Mouse (Mus musculus) heart, postnatal 0 days (tissue): ENCODE data around the gene Ucp3. TPM values are rescaled to one million over a fixed set of nuclear protein-coding genes. Genes with fewer than 3 reads are reported as not detected.
"Not testable (repeated sequence)": the region's sequence is repeated elsewhere in the genome, so short reads cannot be mapped to it uniquely, and the experiment has no call there.

Source experiments
- ATAC-seq: fragments of 200-750 bp; cut with Nextera tagmentation; 2 replicates; pipeline ENCODE4 v1.8.0; 2017; ENCODE audit warnings: low read depth, moderate number of reproducible peaks, moderate library complexity; ENCODE audit not compliant: insufficient read depth
- DNase-seq: peaks from one replicate; pipeline ENCODE4 v3.0.0-alpha.2; 2016; ENCODE audit warnings: low spot score
- H3K27ac ChIP-seq: fragments of 300-500 bp; sonication (generic); 2 replicates; pipeline ENCODE4 v1.5.1; 2014; ENCODE audit warnings: low read depth, mild to moderate bottlenecking
- H3K27me3 ChIP-seq: fragments of 300-500 bp; sonication (generic); 2 replicates; pipeline ENCODE4 v1.6.1; 2014; ENCODE audit warnings: low read length, mixed read lengths; ENCODE audit not compliant: control insufficient read depth, insufficient read depth
- H3K36me3 ChIP-seq: fragments of 300-500 bp; sonication (generic); replicated peaks from 2 replicates; pipeline ENCODE4 v1.6.1; 2014; ENCODE audit warnings: low read length, mixed read lengths; ENCODE audit not compliant: control insufficient read depth, insufficient read depth
- H3K4me1 ChIP-seq: fragments of 300-500 bp; sonication (generic); 2 replicates; pipeline ENCODE4 v1.6.1; 2014; ENCODE audit warnings: antibody characterized with exemption; ENCODE audit not compliant: control insufficient read depth, insufficient read depth
- H3K4me2 ChIP-seq: fragments of 300-500 bp; sonication (generic); 2 replicates; pipeline ENCODE4 v1.6.1; 2014; ENCODE audit warnings: low read depth, mild to moderate bottlenecking, low read length, moderate library complexity
- H3K4me3 ChIP-seq: fragments of 300-500 bp; sonication (generic); 2 replicates; pipeline ENCODE4 v1.5.1; 2014; ENCODE audit warnings: low read depth, low read length
- H3K9ac ChIP-seq: fragments of 300-500 bp; sonication (generic); replicated peaks from 2 replicates; pipeline ENCODE4 v1.6.1; 2014; ENCODE audit warnings: low read depth, low read length, mixed read lengths
- H3K9me3 ChIP-seq: fragments of 300-500 bp; sonication (generic); replicated peaks from 2 replicates; pipeline ENCODE4 v1.6.1; 2016; ENCODE audit warnings: low read length; ENCODE audit not compliant: control insufficient read depth
- CTCF ChIP-seq: IDR thresholded peaks from 2 replicates; pipeline ENCODE4 v1.5.1; 2016; ENCODE audit warnings: antibody characterized with exemption, control low read depth, low read depth
- EP300 ChIP-seq: IDR thresholded peaks from 2 replicates; pipeline ENCODE4 v1.6.1; 2016; ENCODE audit warnings: antibody characterized with exemption, low read depth
- WGBS: fragments of 180-500 bp; shearing (Covaris S2); extraction: QIAGEN DNeasy Blood & Tissue Kit; methylation state at CpG from one replicate; pipeline ENCODE4 v1.1.7; 2014; 5-methylcytosine and 5-hydroxymethylcytosine counted together
- polyA plus RNA-seq: library from polyadenylated mRNA; unstranded; fragments of >200 nt; fragmentation: Nextera tagmentation; extraction: Ambion mirVana; gene quantifications from 2 replicates; pipeline ENCODE4 v1.2.1, GENCODE M21; 2015
- total RNA-seq: library from RNA; depleted of rRNA; stranded (reverse); fragments of >200 nt; gene quantifications from 2 replicates; pipeline ENCODE4 v1.2.3, GENCODE M21; 2014; ENCODE audit warnings: low replicate concordance

Gene Ucp3
- total and polyA plus RNA-seq, 2 experiments from 2014 or later: 15.6 to 17.6 TPM

- no peak overlapping the region for H3K9ac ChIP-seq
These were observed 7.4 kb downstream of the Ucp3 start for GRCm38 (mm10) chr7:100480175-100480574.

DNA sequence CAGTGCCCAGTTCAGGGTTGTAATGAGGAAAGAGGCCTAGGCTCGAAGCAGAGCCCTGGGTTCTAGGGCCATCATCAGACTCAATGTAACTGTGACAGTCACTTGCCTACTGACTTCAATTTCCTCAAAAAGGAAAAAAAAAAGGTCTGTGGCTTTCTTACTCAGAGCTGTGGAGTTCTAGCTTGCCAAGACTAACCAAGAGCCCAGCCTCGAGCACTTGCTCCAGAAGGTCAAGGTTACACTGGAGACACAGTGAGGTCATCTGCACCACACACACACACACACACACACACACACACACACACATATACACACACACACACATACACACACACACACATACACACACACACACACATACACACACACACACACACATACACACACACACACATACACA, 9.3 kb downstream of the Ucp3 start:
- WGBS: 75% methylated on average over 2 of the region's 2 CpGs
- ATAC-seq, H3K9me3 ChIP-seq: not testable (repeated sequence)

More at GRCm38 (mm10) chr7:100480175-100480574, 7.4 kb downstream of the Ucp3 start:
- ATAC-seq (no peak), DNase-seq (no peak)
- Histone ChIP-seq H3K27me3 (no peaks in the 10 kb centered on the region), H3K9me3 (no peaks in the 10 kb centered on the region), H3K36me3 (no peaks in the 10 kb centered on the region), H3K27ac (no peak overlapping the region), H3K4me2 (no peak overlapping the region), H3K4me1 (peaks cover 3% of the 10 kb centered on the region), H3K4me3 (no peak overlapping the region)
- WGBS: 77% methylated on average over 17 of the region's 17 CpGs
- TF ChIP-seq CTCF (no peak), EP300 (no peak)

GRCm38 (mm10) chr7:100484493-100484892, 11.7 kb downstream of the Ucp3 start:
- H3K4me1 ChIP-seq: 0 out of 2 replicates have a peak, but pooled peaks cover 3% of the 10 kb centered on the region
- TF ChIP-seq EP300 (no peak), CTCF (no peak)
- no peak overlapping the region for H3K9ac ChIP-seq
- H3K4me2 ChIP-seq: no peak overlapping the region
- no peaks in the 10 kb centered on the region for H3K36me3 ChIP-seq
- 82% methylated on average over 5 of the region's 5 CpGs for WGBS
- no peaks in the 10 kb centered on the region for H3K27me3 ChIP-seq
- DNase-seq: no peak
- no peaks in the 10 kb centered on the region for H3K9me3 ChIP-seq
- H3K27ac ChIP-seq: no peak overlapping the region
- no peak for ATAC-seq
- H3K4me3 ChIP-seq: no peak overlapping the region

More for the DNA sequence above, 9.3 kb downstream of the Ucp3 start:
- not testable (repeated sequence) for H3K27me3 ChIP-seq, H3K9ac ChIP-seq, H3K36me3 ChIP-seq, H3K4me2 ChIP-seq, H3K27ac ChIP-seq, DNase-seq, H3K4me3 ChIP-seq, H3K4me1 ChIP-seq

GRCm38 (mm10) chr7:100487301-100487700, 14.5 kb downstream of the Ucp3 start:
- H3K27ac ChIP-seq: no peak overlapping the region
- no peaks in the 10 kb centered on the region for H3K27me3 ChIP-seq
- H3K9ac ChIP-seq: no peak overlapping the region
- TF ChIP-seq EP300 (no peak), CTCF (no peak)
- DNase-seq (no peak), ATAC-seq (no peak)
- no peaks in the 10 kb centered on the region for H3K9me3 ChIP-seq
- H3K4me3 ChIP-seq: no peak overlapping the region
- 64% methylated on average over 2 of the region's 2 CpGs for WGBS
- H3K4me1 ChIP-seq: 0 out of 2 replicates have a peak, but pooled peaks cover 3% of the 10 kb centered on the region
- H3K36me3 ChIP-seq: no peaks in the 10 kb centered on the region
- H3K4me2 ChIP-seq: no peak overlapping the region

DNA sequence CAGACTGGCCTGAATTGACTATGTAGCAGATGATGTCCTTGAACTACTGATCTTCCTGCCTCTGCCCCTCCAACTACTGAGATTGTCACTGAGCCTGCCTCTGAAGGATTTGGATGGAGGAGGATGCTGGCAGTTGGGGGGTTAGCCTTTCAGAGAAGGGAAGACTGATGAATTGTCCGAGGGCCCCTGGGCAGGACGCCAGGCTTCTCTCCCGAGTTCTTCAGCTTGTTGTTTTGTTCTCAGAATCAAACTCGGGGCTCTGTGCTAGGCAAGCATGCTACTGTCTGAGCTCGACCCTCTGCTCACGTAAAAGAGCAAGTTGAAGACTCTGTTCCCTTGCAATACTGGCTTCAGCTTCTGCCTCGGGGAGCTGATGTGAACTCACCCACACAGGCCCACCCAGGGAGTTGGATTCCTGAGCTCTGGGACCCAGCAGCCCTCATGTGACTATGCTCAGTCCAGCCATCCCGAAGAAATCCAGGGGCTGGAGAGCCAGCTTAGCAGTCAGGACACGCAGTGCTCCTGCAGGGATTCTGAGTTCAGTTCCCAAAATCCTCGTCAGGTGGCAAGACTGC, 15.8 kb downstream of the Ucp3 start:
- TF ChIP-seq CTCF (no peak), EP300 (no peak)
- Histone ChIP-seq H3K36me3 (no peaks in the 10 kb centered on the region), H3K9ac (no peak overlapping the region), H3K27ac (no peak overlapping the region), H3K27me3 (no peaks in the 10 kb centered on the region), H3K4me2 (no peak overlapping the region), H3K4me3 (no peak overlapping the region), H3K4me1 (peaks cover 5% of the 10 kb centered on the region; the same call in 1 of the 2 replicates), H3K9me3 (no peaks in the 10 kb centered on the region)
- 25% methylated on average over 10 of the region's 10 CpGs for WGBS
- ATAC-seq (no peak), DNase-seq (no peak)
